Mouse (Mus musculus): ENCODE data around the gene C8g. TPM values are rescaled to one million over a fixed set of nuclear protein-coding genes. Genes with fewer than 3 reads are reported as not detected.

Gene C8g
- polyA plus RNA-seq, 1 experiment from 2014 or later: 4.2 TPM

DNA sequence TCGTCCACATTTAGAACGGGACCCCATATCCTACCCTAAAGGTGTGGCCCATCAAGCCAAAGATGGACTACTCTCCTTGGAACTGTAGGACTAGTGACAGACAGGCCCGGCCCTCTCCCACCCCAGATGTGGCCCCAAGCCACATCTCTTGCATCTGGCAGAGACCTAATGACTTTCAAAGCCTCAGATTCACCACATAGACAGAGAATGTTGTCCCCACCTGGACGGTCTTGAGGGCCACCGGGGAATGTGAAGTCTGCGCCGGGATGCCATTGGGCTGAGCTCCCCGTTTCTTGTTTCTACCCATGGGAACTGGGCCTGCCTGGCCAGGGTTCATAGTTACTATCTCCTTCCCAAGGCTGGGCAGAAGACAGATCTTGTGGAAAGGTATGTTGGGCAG is 24.0 kb downstream of the C8g start:
- Histone ChIP-seq H3K27ac (no peak overlapping the region), H3K4me2 (no peak overlapping the region), H3K27me3 (0 out of 2 replicates have a peak, but pooled peaks cover 5% of the 10 kb centered on the region), H3K9ac (no peak overlapping the region), H3K4me3 (no peak overlapping the region), H3K9me3 (replicated peaks) (no peaks in the 10 kb centered on the region), H3K4me1 (no peaks in the 10 kb centered on the region), H3K36me3 (ENCODE audit: poor library complexity, severe bottlenecking) (no peaks in the 10 kb centered on the region)
- 90% methylated on average over 8 of the region's 8 CpGs for WGBS
- ATAC-seq: no peak

DNA sequence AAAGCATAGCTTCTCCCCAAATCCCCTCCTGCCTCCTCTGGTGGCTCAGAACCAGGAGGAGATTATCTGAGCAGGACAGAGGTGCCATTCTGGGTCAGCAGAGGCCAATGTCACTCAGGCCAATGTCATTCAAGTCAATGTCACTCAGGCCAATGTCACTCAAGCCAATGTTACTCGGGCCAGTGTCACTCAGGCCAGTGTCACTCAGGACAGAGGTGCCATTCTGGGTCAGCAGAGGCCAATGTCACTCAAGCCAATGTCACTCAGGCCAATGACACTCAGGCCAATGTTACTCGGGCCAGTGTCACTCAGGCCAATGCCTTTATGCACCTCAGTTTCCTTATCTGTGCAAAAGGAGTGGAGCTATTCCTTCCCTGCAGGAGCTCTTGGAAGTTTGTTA is 29.0 kb downstream of the C8g start:
- WGBS: 74% methylated on average over 2 of the region's 2 CpGs
- H3K4me3 ChIP-seq: no peak overlapping the region

DNA sequence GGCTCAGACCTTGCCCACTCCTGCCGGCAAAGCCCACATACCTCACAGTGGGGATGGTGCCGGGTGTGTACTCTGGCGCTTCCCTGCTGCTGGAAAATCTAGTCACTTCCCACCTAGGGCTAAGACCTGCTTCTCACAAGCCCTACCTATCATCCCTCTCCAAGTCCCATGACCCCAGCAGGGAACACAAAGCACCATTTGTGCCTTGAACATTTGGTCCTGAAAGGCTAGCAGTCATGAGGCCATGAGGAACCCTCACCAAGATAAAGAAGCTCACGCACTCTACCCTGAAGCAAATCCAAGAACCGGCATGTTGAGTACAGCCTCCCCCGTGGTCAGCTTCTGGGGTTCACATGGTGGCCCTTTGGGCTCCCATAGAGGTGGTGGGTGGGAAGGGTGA is 31.6 kb downstream of the C8g start, which contains the start of gene Ptgds:
Gene Ptgds (minus strand): TSS at position 78 of the 400 bp plus-strand sequence.
- H3K27me3 ChIP-seq: no peaks in the 10 kb centered on the region
- H3K9me3 ChIP-seq (replicated peaks): no peaks in the 10 kb centered on the region
- whole genome bisulfite sequencing: 72% methylated on average over 6 of the region's 6 CpGs
- H3K4me1 ChIP-seq: peaks cover 23% of the 10 kb centered on the region
- H3K36me3 ChIP-seq (ENCODE audit: poor library complexity, severe bottlenecking): no peaks in the 10 kb centered on the region
- 0 out of 2 replicates have a peak within 1 kb of the TSS, but pooled peaks have one; percentile 10 for H3K4me2 ChIP-seq
- no peak within 1 kb of the TSS for H3K4me3 ChIP-seq
- H3K9ac ChIP-seq: peak within 1 kb of the TSS; percentile 34; the same call in 1 of the 2 replicates
- peak within 1 kb of the TSS; percentile 73 for H3K27ac ChIP-seq
- no peak for ATAC-seq

More for the DNA sequence above, 29.0 kb downstream of the C8g start:
- Histone ChIP-seq H3K36me3 (ENCODE audit: poor library complexity, severe bottlenecking) (no peaks in the 10 kb centered on the region), H3K9me3 (replicated peaks) (no peaks in the 10 kb centered on the region), H3K4me2 (no peak overlapping the region), H3K27ac (no peak overlapping the region), H3K27me3 (0 out of 2 replicates have a peak, but pooled peaks cover 5% of the 10 kb centered on the region), H3K4me1 (peaks cover 17% of the 10 kb centered on the region), H3K9ac (no peak overlapping the region)
- no peak for ATAC-seq

DNA sequence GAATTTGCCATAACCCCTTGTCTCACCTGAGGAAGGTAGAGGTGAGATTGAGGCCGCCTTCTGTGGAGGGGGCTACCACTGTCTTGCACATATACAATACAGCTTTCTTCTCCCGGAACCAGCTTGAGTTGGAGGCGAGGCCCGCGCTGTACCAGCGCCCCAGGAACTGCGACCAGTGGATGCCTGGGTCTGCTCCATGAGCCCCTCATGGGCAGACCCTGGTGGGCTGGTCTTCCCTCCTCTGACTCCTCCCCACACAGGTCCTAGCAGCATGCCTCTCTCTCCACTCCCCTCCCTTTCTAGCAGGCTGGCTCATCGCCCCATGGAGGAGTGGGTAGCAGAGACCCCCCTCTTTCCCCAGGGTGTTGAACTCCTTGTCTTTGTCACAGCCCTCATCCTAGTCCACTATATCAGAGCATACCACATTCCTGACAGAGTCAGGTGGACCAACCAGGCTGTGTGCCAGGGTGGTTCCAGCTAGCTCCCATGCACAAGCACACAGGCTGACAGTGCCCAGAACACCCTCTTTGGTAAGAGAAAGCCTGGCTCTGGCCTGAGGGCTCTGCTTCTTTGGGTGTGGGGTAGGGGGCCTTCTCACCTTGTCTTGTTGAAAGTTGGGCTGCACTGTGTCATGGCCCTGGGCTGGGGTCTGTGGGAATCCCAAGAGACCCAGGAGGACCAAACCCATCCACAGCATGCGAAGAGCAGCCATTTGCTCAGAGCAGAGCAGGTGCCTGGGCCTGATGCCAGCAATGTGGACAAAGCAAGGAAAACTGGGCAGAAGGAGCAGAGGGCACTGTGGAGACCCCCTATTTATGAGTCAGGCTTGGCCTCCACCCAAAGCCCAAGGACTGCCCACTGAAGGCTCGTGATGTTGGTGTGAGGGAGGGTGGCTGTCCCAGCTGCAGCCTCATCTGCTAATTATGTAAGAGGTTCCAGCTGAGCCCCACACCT is 32.3 kb downstream of the C8g start:
- H3K27ac ChIP-seq: peak overlapping the region; percentile 73
- H3K36me3 ChIP-seq (ENCODE audit: poor library complexity, severe bottlenecking): no peaks in the 10 kb centered on the region
- WGBS: 72% methylated on average over 10 of the region's 10 CpGs
- peak; percentile 67 for ATAC-seq
- peaks cover 23% of the 10 kb centered on the region for H3K4me1 ChIP-seq
- no peaks in the 10 kb centered on the region for H3K9me3 ChIP-seq (replicated peaks)
- no peaks in the 10 kb centered on the region for H3K27me3 ChIP-seq
- H3K4me3 ChIP-seq: no peak overlapping the region
- H3K4me2 ChIP-seq: 0 out of 2 replicates have a peak overlapping the region, but pooled peaks have one; percentile 10
- peak overlapping the region; percentile 34; the same call in 1 of the 2 replicates for H3K9ac ChIP-seq

DNA sequence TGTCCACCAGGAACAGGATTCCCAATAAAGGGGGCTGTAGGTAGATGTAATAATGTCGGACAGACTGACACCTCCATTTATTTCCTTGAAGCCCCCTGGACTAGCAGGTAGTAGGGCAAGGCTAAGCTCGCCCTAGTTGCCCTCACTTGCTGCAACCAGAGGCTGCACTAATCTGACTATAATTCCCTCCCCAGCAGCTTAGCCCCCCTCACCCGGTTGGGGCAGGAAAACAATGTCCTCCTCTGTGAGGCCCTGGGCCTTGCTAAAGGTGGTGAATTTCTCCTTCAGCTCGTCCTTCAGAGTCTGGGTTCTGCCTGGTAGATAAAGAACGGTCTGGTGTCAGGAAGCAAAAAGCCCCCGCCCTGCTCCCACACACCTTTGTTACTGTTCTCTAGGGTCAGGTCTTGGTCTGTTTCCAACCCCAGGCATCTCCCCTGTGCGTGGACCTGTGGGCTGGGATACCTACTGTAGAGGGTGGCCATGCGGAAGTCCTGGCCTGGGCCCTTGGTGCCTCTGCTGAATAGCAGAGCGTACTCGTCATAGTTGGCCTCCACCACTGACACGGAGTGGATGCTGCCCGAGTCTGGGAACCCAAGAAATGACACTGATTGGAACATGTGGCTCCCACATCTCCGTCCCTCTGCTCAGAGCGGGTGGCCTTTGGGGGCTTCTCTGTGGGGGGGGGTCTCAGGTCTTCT is 33.8 kb downstream of the C8g start:
- H3K4me3 ChIP-seq: no peak overlapping the region
- H3K4me1 ChIP-seq: peaks cover 23% of the 10 kb centered on the region
- H3K4me2 ChIP-seq: no peak overlapping the region
- WGBS: 70% methylated on average over 13 of the region's 14 CpGs
- no peak overlapping the region for H3K27ac ChIP-seq
- no peak for ATAC-seq
- no peak overlapping the region for H3K9ac ChIP-seq
- H3K9me3 ChIP-seq (replicated peaks): no peaks in the 10 kb centered on the region
- H3K27me3 ChIP-seq: no peaks in the 10 kb centered on the region
- H3K36me3 ChIP-seq (ENCODE audit: poor library complexity, severe bottlenecking): no peaks in the 10 kb centered on the region

DNA sequence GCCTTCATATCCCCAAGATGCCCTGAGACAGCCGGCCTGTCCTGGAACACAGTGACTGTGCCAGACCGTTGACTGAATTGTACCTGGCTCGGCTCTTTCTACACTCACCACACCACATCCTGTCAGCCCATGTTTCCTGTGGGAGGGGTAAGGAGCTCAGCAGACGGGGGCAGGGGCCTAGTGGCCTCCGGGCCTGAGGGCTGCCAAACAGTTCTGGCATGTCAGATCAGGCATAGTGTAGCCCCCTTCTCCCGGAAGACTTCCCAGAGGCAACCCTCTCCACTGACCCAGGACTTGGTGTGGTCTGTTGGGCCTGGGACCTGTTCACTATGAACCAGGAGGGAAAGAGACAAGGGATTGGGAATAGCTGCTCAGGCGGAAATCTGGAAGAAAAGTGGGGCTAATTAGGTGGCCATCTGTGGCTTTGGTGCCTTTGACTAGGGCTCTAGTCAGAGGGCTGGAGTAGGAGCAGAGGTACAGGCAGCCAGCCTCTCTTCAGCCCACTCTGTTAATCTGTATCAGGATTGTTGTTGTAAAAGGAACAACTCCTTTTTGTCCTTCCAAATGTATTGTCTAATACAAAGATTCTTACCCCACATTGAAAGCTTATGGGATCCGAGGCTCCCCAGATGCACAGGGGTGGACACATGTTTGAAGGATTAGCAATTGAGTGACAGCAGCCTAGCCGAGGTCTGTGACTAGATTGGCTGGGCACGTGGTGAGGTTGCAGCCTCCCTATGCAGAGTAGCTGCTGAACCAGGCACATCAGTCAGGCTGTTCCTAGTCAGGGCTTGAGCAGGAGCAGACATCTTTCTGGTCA is 35.5 kb downstream of the C8g start:
- Histone ChIP-seq H3K4me3 (no peak overlapping the region), H3K4me1 (peaks cover 31% of the 10 kb centered on the region), H3K36me3 (ENCODE audit: poor library complexity, severe bottlenecking) (no peaks in the 10 kb centered on the region), H3K27ac (peak overlapping the region; percentile 31; the same call in 1 of the 2 replicates), H3K27me3 (no peaks in the 10 kb centered on the region), H3K9me3 (replicated peaks) (no peaks in the 10 kb centered on the region), H3K9ac (0 out of 2 replicates have a peak overlapping the region, but pooled peaks have one; percentile 12), H3K4me2 (no peak overlapping the region)
- WGBS: 30% methylated on average over 10 of the region's 10 CpGs
- ATAC-seq: no peak

DNA sequence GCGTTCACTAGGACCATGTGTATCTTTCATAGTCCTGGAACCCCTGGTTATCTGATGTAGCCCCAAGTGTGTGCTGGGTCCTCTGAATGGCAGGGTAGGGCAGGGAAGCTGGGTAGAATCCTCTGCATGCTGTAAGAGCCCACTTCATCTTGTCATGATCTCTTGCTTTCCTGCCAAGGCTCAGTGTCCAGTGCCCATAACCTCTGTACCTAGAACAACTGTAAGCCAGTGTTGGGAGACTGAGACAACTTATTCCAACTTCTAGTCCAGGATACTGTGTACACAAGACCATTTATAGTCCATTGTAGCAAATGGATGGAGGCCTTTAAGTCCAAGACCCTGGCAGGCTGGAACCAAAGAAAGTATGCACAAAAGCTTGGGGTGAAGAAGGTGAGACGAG is 36.3 kb downstream of the C8g start:
- Histone ChIP-seq H3K4me1 (peaks cover 33% of the 10 kb centered on the region), H3K4me3 (no peak overlapping the region), H3K27me3 (no peaks in the 10 kb centered on the region), H3K36me3 (ENCODE audit: poor library complexity, severe bottlenecking) (no peaks in the 10 kb centered on the region), H3K9me3 (replicated peaks) (no peaks in the 10 kb centered on the region), H3K4me2 (no peak overlapping the region), H3K9ac (no peak overlapping the region), H3K27ac (no peak overlapping the region)
- WGBS: 88% methylated on average over 2 of the region's 2 CpGs
- no peak for ATAC-seq

DNA sequence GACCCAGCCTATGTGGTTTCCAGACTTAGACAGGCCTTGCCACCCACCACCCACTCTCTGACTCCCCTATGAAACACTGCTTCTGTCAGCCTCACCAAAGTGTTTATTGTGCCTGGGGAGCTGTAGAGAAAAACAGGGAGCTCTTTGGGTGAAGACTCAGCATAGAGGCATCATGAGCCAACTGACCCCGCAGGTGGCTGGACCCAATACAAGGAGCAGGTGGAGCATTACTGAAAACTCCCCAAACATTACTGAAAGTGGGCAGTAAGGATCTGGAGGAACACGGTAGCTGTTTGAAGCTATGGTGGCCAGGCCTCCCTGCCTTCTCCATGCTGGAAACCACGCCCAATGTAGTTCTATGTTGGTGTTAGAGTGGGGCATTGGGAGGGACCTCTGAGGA is 37.9 kb downstream of the C8g start:
- Histone ChIP-seq H3K4me2 (no peak overlapping the region), H3K27me3 (no peaks in the 10 kb centered on the region), H3K27ac (no peak overlapping the region), H3K4me1 (peaks cover 34% of the 10 kb centered on the region), H3K9me3 (replicated peaks) (no peaks in the 10 kb centered on the region), H3K4me3 (no peak overlapping the region), H3K36me3 (ENCODE audit: poor library complexity, severe bottlenecking) (0 out of 2 replicates have a peak, but pooled peaks cover 7% of the 10 kb centered on the region), H3K9ac (no peak overlapping the region)
- WGBS: 82% methylated on average over 3 of the region's 3 CpGs
- no peak for ATAC-seq

DNA sequence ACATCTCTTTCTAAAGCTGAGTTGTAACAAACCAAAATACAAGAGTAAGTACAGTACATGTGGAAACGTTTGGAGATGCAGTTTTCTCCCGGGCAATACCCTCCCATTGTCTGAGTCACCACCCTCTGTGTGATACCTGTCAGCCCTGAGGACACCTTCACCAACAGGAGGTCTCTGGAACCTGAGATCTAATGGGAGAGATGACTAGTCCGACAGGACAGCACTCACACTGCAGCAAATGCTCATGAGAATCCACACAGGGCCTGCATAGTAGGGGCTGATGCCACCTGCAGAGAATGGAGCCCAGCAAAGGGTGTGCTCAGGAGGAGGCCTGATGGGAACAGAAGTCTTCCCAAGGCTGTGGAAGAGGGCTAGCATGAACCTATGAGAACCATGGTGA is 40.1 kb downstream of the C8g start:
- ATAC-seq: peak; percentile 12
- Histone ChIP-seq H3K9ac (peak overlapping the region; percentile 83), H3K27ac (peak overlapping the region; percentile 97), H3K27me3 (no peaks in the 10 kb centered on the region), H3K9me3 (replicated peaks) (no peaks in the 10 kb centered on the region), H3K4me1 (peaks cover 32% of the 10 kb centered on the region), H3K36me3 (ENCODE audit: poor library complexity, severe bottlenecking) (peaks cover 19% of the 10 kb centered on the region), H3K4me2 (peak overlapping the region; percentile 67), H3K4me3 (peak overlapping the region; percentile 69)
- WGBS: 27% methylated on average over 3 of the region's 3 CpGs

DNA sequence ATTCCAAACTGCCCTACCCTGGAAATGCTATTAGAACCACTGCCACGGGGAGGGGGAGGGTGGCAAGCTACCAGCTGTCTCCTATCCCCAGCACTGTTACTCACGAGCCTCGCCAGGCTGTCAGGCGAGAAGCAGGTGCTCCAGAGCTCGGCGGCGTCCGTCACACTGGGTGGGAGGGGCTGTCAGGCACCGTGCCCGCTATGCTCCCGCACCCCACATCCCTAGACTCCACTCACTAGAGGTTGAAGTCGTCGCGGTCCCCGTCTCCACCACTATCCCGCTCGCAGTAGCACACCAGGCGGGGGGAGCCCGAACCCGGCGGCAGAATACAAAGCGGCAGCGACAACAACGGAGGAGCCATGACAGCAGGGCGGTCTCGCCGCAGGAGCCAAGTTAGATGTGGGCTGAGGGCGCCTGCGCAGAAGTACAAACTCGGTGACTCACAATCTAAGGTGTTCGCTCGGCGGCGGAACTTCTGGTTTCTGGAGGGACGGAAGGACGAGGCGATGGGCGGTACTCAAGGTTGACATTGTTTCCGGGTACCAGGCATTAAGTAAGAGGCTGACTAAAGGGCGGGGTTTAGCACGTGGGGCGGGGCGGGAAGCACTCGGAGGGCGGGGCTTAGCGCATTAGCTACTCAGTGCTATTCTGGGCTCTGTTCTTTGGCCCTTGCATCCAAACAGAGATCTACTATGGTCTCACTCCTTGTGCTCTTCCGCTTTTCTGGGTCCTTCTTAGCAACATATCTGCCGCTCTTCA is 40.8 kb downstream of the C8g start, which contains the start of gene Paxx:
Gene Paxx (minus strand): TSS at position 544 of the 759 bp plus-strand sequence.
- H3K4me1 ChIP-seq: peaks cover 26% of the 10 kb centered on the region
- WGBS: under 1% methylated on average over 48 of the region's 48 CpGs
- H3K9ac ChIP-seq: peak within 1 kb of the TSS; percentile 83
- H3K27ac ChIP-seq: peak within 1 kb of the TSS; percentile 97
- no peaks in the 10 kb centered on the region for H3K9me3 ChIP-seq (replicated peaks)
- peak within 1 kb of the TSS; percentile 67 for H3K4me2 ChIP-seq
- peak within 1 kb of the TSS; percentile 69 for H3K4me3 ChIP-seq
- no peaks in the 10 kb centered on the region for H3K27me3 ChIP-seq
- peak; percentile 92 for ATAC-seq
- H3K36me3 ChIP-seq (ENCODE audit: poor library complexity, severe bottlenecking): peaks cover 19% of the 10 kb centered on the region

DNA sequence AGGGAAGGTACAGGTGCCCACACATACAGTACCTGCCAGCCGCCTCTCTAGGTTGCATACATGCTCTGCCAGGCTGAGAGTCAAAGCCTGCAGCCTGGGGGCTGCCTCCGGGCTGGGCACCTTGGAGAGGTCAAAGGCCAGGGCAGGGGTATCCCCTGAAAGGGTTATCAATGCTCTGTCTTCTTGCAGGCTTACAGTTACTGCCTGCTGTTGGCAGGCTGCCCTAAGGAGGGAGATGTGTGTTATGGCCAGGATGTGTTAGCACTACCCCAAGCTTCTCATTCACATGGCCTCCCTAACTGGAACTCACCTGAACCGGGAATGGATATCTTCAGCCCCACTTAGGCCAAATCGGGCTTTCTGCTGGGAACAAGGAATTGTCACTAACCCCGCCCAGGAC is 41.4 kb downstream of the C8g start:
- 28% methylated on average over 5 of the region's 5 CpGs for WGBS
- peak; percentile 31 for ATAC-seq
- Histone ChIP-seq H3K4me2 (peak overlapping the region; percentile 67), H3K27ac (peak overlapping the region; percentile 97), H3K4me3 (peak overlapping the region; percentile 69), H3K27me3 (no peaks in the 10 kb centered on the region), H3K9me3 (replicated peaks) (no peaks in the 10 kb centered on the region), H3K36me3 (ENCODE audit: poor library complexity, severe bottlenecking) (peaks cover 19% of the 10 kb centered on the region), H3K4me1 (peaks cover 26% of the 10 kb centered on the region), H3K9ac (peak overlapping the region; percentile 83)

Measured in forebrain, embryonic 13.5 days (tissue).